Mouse (Mus musculus) lung, postnatal 36 days (tissue): ENCODE measurements around the gene Rcor1.
A peak's percentile ranks its signal among the peaks of the same experiment; 100 is the strongest.

Experiments used
- DNase-seq: peaks from one replicate; pipeline ENCODE4 v3.0.0; 2022; ENCODE audit warnings: mixed read lengths

The Rcor1 gene

GRCm38 (mm10) chr12:111165146-111165812 is 126.1 kb downstream of the Rcor1 start:
- peak; percentile 65 for DNase-seq
